Mouse (Mus musculus) left cerebral cortex, postnatal 4 days (tissue): ENCODE results near the gene Ext2. TPM values are rescaled to one million over a fixed set of nuclear protein-coding genes. Genes with fewer than 3 reads are reported as not detected.
A peak's percentile ranks its signal among the peaks of the same experiment; 100 is the strongest.

ENCODE experiments used
- DNase-seq: peaks from one replicate; pipeline ENCODE4 v3.0.0-alpha.2; 2022
- intact Hi-C: fragments of 180-260 bp; cut with DNase I; formaldehyde crosslinking; loops from one replicate; pipeline ENCODE4 v1.15.1; 2025
- total RNA-seq, 2 experiments: library from RNA; stranded (reverse); gene quantifications; 2 replicates each; pipeline ENCODE4 v1.2.3; 2021

The Ext2 gene
- 10 to 100 TPM; 66.8 to 68.4 TPM for total RNA-seq

DNA sequence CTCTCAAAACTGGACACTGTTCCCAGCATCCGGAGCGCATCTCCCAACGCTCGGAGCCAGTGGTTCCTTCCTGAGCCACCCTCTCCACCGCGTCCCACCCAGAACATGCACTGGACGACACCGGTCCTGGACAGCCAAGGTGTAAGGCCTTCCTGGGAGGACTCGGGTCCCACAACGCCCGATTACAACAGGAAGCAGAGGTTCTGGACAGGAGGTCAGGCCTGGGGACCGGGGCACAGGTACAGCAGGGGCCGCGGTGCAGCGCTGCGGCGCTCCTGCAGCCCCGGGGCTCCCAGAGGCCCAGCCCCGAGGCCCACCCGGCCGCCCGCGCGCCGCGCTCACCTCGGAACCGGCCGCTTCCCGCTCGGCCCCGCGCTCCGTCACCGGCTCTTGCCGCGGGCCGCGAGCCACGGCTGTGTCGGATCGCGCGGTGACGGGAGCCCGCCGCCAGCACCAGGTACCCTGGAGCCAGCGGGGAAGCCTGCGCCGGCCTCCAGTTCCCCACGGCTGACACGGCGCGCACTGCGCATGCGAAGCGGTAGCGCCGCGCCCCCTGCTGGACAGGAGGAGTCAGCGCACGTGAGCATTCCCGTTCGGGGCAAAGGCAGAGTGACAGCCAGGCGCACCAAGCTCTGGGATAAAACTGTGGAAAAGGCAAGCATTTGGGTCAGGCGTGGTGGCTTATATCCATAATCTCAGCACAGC lies at the start of gene Ext2:
Gene Ext2, minus strand, starts transcription at position 524 of the 705 bp plus-strand sequence.
- DNase-seq = peak; percentile 91
- intact Hi-C loops = no loop called here

DNA sequence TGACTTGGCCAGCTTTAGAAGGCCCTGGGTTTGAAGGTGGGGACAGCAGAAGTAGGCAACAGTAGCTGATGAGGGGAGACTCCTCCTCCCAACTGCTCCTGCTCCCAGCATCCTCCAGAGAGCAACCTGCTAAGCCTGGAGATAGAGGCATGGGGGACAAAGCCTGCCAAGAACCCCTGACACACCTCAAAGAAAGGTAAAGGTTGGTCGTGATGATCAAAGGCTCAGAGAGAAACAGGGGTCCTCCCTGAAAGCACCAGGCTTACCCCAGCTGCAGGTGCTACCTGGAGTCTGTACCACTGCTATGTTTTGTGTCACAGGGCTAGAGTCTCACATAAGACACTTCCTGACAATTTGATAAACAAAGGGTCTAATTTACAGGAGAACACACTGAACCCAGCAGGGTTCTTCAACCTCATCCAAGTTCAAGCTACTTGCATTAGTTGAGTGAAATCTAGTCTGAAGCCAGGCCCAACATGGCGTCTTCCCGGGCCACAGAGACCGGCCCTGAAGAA lies 49.1 kb upstream of the Ext2 start:
- intact Hi-C loops = loop anchor here (2.0 to 5.0 kb wide), 2 partner anchors 86 to 129 kb away; partner anchors contain the start of gene Gm13889
- DNase-seq = no peak

DNA sequence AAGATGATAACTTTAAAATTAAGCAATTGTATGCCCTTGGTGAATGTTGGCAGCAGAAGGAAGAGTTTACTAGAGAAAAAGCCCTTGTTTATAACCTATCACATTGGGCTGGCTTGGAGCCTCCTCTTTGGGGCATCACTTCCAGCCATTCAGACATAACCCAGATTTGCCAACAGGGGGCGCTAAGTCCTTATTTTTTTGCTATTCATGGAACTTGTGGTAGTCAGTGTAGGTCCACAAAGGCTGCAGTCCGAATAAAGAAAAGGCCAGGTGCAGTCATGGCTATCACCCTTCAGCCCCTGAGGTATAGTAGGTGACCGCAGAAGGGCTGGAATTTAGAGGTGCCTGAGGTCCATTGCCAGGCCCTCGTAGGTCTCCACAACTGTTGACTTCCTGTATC lies 48.5 kb upstream of the Ext2 start:
- intact Hi-C loops = loop anchor here (2.0 to 5.0 kb wide), 2 partner anchors 86 to 130 kb away; partner anchors contain the start of gene Gm13889

DNA sequence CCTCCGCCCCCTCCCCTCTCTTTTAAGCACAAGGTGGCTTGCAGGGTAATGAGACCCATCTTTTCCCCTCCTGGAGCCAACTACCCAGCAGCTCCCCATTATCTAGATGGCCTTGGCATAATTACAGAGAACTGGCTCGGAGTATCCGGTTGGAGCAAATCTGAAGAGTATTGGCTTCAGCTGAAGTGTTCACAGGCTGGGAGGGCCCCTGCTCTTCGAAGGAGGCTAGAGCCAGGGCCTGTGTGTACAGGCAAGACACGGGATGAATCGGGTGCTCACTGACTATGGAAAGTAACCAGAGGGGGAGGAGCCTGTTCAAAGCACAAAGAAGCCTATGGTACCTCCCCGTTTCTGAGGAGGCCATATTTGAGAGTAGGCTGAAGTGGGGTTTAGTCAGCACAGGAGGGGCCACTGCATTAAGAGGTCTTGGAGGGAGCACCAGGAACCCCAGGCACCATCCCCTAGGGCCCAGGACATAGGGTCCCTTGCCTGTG lies 46.8 kb upstream of the Ext2 start, which contains the start of gene Accsl:
Gene Accsl, minus strand, starts transcription at position 51 of the 494 bp plus-strand sequence.
- intact Hi-C loops = no loop called here
- no peak for DNase-seq

More for the DNA sequence above, 48.5 kb upstream of the Ext2 start:
- DNase-seq = peak; percentile 77

DNA sequence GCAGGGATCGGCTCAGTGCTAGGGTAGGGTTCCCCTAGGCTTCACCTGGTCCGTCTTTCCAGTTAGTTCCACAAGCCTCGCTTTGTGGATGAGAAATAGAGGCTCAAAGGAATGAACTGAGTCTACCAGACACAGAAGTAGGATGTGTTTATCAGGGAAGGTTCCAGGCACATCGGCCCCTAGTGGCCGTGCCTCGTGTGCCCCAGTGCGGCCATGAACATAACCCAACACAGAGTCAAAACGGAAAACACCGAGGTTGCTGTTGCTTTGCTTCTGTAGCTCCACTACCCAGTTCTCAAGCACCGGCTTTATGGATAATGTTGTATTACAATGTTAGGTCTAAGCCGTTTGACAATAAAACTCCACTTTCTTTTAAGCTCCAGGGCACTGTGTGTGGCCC lies 46.2 kb upstream of the Ext2 start:
- intact Hi-C loops = no loop called here
- DNase-seq = no peak

DNA sequence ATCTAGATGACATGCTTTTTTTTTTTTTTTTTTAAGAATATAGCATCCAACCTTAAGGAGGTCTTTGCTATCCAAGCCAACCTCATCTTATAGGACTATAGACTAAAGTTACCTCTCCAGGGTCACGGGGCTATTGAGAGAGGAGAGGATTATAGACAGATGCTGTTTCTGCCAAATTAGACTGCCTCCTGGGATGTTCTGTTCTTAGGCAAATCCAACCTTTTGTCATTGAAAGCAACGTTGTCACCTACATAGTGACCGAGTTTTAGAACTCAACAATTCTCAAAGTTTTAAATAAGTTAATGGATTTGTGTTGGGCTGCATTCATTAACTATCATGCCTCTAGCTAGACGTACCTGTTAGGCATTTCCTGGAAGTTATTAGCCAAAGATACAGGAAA lies 40.9 kb upstream of the Ext2 start:
- intact Hi-C loops = no loop called here
- no peak for DNase-seq

DNA sequence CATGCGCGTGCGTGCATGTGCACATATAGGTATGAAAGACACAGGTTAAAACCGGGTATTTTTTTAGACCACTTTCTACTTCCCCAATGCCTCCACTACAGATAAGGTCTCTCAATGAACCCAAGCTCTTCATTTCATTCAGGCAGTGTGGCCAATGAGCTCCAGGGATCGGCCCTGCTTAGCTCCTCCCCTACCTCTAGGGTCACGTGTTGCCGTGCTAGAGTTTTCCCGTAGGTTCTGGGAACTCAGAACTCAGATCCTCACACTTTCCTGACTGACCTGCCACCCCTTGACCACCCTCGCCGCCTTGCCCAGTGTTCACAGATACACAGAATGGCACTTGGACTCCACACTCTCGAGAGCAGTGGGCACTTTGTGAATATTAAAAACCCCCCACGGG lies 36.5 kb upstream of the Ext2 start:
- intact Hi-C loops = no loop called here
- DNase-seq = no peak

DNA sequence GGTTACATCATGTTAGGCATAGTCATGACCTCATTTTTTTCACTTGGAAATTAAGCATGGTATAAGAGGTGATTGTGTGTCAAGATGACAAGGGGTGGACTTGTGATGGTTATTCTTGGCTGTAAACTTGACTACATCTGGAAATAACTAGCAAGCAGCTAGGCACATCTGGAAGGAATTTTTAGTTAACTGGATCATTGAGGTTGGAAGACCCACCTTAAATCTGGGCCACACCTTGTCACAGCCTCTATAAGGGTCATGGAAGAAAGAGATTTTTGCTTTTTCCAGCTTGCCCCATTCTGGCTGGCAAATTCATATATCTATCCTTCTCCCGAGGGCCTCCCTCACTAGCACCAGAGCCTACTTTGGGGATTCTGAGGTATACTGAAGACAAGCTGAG lies 28.9 kb upstream of the Ext2 start:
- no peak for DNase-seq
- intact Hi-C loops = no loop called here

DNA sequence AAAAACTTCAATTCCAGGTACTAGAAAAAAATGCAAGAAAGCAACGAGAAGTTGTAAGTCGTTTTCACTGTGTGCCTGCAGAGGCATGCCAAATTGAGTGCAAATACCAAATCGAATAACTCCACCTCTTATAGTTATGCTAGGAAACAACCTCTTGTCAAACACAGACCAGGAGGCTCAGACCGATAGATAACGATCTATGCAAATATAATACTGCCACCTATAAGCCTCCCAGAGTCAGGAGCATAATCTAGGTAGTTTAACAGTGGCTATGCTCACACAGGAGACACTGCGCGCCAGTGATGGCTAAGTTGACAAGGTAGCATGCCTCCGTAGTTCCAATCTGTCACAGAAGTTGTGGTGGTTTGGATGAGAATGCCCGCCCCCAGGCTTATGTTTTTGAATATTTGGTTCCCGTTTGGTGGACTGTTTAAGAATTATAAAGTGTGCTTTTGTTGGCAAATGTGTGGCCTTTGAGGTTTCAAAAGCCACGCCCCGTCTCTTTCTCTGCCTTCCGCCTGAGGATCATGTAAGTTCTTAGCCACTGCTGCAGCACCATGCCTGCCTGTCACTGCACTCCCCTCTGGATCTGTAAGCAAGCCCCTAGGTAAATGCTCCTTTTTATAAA lies 28.1 kb upstream of the Ext2 start:
- intact Hi-C loops = no loop called here
- no peak for DNase-seq

DNA sequence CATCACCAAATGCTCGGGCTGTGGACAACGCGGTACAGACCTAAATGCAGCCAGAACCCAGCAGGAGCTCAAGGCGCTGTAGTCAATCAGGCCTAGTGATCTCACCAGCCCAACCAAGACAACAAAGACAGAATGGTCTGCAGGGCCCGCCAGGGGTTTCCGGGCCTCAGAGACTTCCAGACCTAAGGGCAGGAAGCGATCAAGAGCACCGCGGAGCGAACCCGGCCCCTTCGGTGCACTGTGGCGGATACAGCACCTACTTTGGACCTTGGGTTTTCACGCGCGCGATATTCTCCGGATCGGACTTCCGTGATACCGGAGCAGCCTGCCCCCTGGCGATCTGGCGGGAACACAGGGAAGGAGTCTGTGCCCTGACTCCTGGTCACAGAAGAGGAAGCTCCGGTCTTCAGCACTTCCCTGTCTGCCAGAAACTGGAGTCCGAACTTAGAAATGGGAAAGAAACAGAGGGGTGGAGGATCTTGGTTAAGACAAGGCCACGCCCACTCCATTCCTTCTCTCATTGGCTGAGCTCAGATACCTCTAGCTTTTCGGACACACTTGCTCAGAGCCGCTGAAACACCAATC lies 27.2 kb upstream of the Ext2 start, which contains the start of gene Accs:
Gene Accs, minus strand, starts transcription at position 439 of the 585 bp plus-strand sequence.
- intact Hi-C loops = no loop called here

DNA sequence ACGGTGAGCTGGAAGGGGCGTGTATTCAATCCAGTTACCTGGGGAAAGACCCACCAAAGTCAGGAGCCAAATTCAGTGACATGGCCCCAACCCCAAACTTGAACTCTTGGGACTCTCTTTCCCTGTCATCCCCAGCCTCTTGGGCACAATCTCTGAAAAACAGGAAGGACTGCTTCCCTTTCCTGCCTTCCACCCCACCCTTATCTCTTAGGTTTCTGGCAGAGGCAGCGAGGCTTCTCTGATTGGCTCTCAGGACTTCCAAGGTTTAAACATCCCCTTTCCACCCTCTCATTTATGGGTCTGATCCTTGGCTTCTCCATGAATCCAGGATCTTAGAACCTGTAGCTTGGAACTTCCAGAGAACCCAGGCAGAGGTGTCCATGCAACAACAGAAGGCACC lies 19.0 kb upstream of the Ext2 start:
- intact Hi-C loops = no loop called here
- no peak for DNase-seq

More for the DNA sequence above, 27.2 kb upstream of the Ext2 start, which contains the start of gene Accs:
- peak; percentile 71 for DNase-seq

DNA sequence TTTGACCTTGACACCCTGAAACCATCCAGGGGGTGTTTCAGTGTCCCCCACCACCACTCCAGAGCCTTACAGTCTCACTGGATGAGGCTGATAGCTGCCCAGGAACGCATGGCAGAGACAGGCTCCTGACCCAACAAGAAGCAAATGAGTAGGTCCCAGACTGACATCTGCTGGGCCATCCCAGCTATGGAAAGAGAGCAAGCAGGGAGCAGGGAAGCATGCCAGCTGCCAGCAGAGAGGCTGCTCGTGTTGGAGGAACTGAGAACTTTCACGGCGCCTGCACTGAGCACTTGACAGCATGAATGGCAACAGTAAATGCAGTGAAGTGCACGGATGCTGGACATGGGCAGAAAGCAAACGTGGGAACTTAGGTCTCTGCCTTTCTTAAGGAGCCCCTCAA lies 17.7 kb upstream of the Ext2 start:
- DNase-seq = peak; percentile 77

DNA sequence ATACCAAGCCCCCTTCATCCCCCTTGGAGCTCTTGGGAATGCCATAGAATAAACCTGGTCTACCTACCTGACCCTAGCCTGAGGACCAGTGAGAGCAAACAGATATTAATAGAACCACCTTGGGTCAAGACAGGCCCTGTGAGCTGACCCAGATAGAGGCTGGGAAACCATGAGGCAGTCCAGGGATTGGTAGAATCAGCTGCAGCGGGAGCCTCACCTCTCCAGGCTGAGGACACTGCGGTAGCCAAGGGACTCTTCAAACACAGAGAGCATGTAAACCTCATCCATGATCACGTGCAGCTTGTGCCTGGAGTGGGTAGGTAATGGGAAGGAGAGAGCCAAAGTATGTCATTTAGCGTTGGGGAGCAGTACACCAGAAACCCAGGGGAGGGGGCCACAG lies 16.6 kb upstream of the Ext2 start:
- intact Hi-C loops = no loop called here
- no peak for DNase-seq

More for the DNA sequence above, 17.7 kb upstream of the Ext2 start:
- intact Hi-C loops = no loop called here

DNA sequence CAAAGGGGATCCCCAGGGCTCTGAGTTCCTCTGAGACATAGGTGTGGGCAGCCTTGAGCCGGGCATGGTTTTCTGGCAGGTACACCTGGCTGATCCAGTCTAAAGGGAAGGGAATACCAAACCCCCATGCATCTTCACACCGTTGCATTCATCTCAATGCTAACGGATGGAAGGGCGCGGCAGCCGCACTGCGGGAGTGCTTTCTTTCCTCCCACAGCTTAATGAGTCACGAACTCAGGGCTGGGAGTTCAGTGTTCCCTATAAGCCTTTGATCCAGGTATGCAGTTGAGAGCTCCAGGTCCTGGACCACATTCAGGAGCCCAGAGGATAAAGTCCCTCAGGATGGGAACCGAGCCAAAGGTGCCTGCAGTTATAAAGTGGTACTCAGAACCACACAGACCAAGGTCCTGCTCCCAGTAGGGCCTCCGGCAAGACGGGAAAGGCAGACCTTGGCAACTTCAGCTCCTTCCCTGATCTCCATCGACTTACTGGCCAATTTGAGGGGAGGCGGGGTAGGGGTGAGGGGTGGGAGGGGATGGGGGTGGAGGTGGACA lies 13.9 kb upstream of the Ext2 start:
- DNase-seq = no peak
- intact Hi-C loops = no loop called here

DNA sequence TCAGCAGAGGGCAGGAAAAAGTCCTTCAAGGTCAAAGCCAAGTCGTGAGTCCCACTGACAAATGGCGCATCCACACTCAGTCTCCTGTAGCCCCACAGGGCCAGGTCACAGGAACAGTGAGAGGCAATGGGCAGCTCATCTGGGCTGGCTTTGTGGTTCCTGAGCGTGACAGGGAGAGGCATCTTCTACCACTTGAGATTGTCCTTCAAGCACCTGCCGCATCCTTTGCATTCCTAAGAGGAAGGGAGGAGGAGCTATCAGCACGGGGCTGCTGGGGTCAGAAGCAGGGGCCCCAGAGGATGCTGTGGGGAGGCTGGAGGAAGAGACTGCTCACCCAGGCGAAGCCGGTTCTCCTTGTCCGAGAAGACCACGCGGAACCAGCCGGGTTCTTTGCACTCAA lies 13.2 kb upstream of the Ext2 start:
- DNase-seq = no peak
- intact Hi-C loops = no loop called here

DNA sequence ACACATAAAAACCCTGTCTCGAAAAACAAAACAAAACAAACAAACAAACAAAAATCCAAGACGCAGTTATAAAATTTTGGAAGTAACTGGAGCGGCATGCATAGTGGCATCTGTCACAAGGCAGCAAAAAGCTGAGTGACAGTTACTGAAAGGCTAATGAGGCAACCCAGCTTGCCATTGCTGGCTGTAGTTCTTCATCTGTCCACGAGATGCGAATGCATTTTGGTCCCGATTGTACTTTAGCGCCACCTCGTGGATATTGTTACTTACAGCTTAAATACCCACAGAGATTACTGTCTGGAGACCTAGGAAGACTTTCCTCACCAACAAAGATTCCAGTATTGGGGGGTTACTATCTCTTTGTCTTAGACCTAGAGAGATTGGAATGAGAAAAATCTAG lies 1.2 kb upstream of the Ext2 start:
- DNase-seq = peak; percentile 72
- intact Hi-C loops = no loop called here

DNA sequence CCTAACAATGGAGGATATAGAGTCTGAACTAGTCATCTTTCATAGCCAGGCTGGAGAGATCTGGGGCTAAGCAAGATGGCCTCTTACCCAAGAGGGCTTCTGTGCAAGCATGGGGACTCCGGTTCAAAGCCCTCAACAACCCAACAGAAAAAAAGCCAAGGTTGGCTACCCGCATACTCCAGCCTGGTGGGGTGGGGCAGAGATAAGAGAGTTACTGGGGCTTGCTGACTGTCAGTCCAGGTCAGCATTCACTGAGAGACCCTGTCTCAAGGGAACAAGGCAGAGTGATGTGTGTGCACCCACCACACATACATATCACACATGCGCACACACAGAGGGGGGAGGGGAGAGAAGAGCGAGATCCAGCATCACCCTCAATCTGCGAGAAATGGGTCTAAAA lies 4.6 kb downstream of the Ext2 start:
- no peak for DNase-seq
- intact Hi-C loops = no loop called here

DNA sequence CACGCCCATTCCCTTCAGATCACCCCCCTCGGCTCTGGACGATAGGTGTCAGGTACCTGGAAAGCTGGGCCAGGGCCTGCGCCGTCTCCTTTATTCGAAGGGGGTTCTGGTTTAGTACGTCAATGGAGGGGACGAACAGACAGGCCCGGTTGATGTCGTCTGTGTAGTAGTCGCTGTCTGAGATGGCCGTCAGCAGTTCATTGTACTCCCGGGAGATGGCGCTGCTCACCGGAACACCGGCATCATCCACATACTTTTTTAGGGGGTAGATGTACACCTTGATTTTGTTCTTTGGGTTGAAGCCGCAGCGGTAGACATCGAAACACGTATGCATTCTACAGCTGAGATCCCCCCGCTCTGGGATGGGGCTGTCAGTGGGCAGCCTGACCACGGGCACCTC lies 9.0 kb downstream of the Ext2 start:
- no peak for DNase-seq
- intact Hi-C loops = no loop called here

DNA sequence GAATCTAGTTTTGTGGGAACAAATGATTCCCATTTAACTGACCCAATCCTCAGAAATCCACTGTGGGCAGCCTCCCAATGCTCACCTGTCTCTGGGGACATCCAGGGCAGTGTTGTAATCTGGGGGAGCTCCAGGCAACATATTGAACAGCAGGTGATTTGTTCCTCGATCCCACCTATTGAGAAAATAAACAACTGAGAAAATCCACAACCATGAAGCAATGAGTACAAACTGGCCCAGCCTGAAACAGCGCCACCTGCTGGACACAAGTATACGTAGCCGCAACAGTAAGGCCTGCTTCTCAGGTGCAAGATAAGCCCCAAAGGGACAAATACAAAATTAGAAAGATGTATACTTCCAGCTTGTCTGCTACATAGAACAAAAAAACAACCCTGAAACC lies 10.6 kb downstream of the Ext2 start:
- intact Hi-C loops = no loop called here
- DNase-seq = peak; percentile 69

DNA sequence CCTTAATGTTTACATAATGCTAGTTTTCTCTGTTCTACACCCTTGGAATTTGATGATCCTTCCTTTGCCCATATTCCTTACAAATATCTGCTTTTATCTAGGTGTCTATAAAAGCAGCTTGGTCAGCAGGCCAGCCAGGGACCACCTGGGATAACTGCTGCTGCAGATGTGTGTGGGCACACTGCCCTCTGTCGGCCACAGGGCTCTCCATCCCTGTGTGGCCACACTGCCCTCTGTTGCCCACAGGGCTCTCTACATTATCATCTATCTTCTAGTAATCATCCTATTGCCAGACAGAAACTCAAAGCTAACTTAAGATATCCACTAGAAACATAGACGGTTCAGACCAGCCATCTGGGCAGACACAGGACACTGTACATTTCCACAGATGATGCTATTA lies 12.4 kb downstream of the Ext2 start:
- DNase-seq = peak; percentile 63
- intact Hi-C loops = no loop called here

DNA sequence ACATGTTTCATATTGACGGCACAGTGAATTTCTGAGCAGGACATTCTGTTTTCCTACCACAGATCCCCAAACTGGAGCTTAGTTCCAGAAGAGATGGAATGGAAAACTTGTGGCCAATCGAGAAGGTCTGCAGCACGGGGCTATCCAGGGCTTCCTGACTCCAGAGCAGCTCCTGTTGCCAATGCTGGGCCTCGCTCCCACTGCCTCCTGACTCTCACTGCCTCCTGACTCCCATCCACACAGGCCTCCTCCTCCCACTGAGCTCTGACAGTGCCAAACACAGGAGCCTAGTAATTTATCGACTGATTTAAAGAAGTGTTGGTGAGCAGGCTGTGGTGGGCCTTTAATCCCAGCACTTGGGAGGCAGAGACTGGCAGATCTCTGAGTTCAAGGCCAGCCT lies 14.3 kb downstream of the Ext2 start:
- DNase-seq = no peak
- intact Hi-C loops = no loop called here
